Mouse (Mus musculus) kidney, embryonic 15.5 days (tissue): ENCODE results near the gene Tmem238l. TPM values are rescaled to one million over a fixed set of nuclear protein-coding genes. Genes with fewer than 3 reads are reported as not detected.

Source experiments
- ATAC-seq: fragments of 200-750 bp; cut with Nextera tagmentation; replicated peaks from 2 replicates; pipeline ENCODE4 v1.8.0; 2017; ENCODE audit warnings: moderate TSS enrichment; ENCODE audit not compliant: low FRiP score
- H3K27ac ChIP-seq: fragments of 300-500 bp; sonication (generic); 2 replicates; pipeline ENCODE4 v1.5.1; 2015; ENCODE audit warnings: mild to moderate bottlenecking, inconsistent platforms
- H3K27me3 ChIP-seq: fragments of 300-500 bp; sonication (generic); 2 replicates; pipeline ENCODE4 v1.6.1; 2015; ENCODE audit warnings: inconsistent platforms
- H3K36me3 ChIP-seq: fragments of 300-500 bp; sonication (generic); 2 replicates; pipeline ENCODE4 v1.6.1; 2015; ENCODE audit warnings: inconsistent platforms
- H3K4me1 ChIP-seq: fragments of 300-500 bp; sonication (generic); 2 replicates; pipeline ENCODE4 v1.6.1; 2015; ENCODE audit warnings: inconsistent platforms
- H3K4me2 ChIP-seq: fragments of 300-500 bp; sonication (generic); 2 replicates; pipeline ENCODE4 v1.6.1; 2015; ENCODE audit warnings: moderate library complexity, mild to moderate bottlenecking, inconsistent platforms
- H3K4me3 ChIP-seq: fragments of 300-500 bp; sonication (generic); replicated peaks from 2 replicates; pipeline ENCODE4 v1.5.1; 2015; ENCODE audit warnings: mild to moderate bottlenecking, inconsistent platforms
- H3K9ac ChIP-seq: fragments of 300-500 bp; sonication (generic); 2 replicates; pipeline ENCODE4 v1.6.1; 2015; ENCODE audit warnings: mild to moderate bottlenecking, inconsistent platforms
- H3K9me3 ChIP-seq: fragments of 300-500 bp; sonication (generic); replicated peaks from 2 replicates; pipeline ENCODE4 v1.6.1; 2016; ENCODE audit warnings: inconsistent platforms
- WGBS: fragments of 180-500 bp; shearing (Covaris S2); methylation state at CpG from one replicate; pipeline ENCODE4 v1.1.7; 2015; ENCODE audit warnings: mixed read lengths; 5-methylcytosine and 5-hydroxymethylcytosine counted together
- polyA plus RNA-seq: library from polyadenylated mRNA; unstranded; fragments of >200 nt; fragmentation: Nextera tagmentation; extraction: Ambion mirVana; gene quantifications from 2 replicates; pipeline ENCODE4 v1.2.1, GENCODE M21; 2015

The Tmem238l gene
- polyA plus RNA-seq, 1 experiment from 2014 or later = not detected

DNA sequence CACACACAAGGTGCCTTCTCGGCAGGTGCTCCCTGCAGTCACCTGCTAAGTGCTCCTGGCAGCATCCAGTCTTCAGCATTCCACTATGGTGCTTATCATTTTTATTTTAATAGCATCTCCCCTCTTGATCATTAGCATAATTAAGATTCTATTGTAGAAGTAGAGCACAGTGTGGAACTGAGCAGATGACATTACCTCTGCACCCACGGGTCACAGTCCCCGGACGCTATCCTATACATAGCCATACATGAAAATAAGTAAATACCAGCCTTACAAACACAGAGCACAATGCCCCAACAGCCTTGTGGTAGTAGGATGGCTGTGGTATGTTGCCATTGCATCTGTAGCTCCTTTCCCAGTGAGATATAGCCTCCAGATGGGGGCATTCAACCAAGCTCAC is 52.1 kb downstream of the Tmem238l start:
- Histone ChIP-seq H3K4me2 (no peak overlapping the region), H3K36me3 (no peaks in the 10 kb centered on the region), H3K4me3 (no peak overlapping the region), H3K9me3 (no peaks in the 10 kb centered on the region), H3K9ac (no peak overlapping the region), H3K4me1 (peaks cover 5% of the 10 kb centered on the region; the same call in 1 of the 2 replicates), H3K27ac (no peak overlapping the region), H3K27me3 (no peaks in the 10 kb centered on the region)
- WGBS = 91% methylated on average over 4 of the region's 4 CpGs
- no peak for ATAC-seq

DNA sequence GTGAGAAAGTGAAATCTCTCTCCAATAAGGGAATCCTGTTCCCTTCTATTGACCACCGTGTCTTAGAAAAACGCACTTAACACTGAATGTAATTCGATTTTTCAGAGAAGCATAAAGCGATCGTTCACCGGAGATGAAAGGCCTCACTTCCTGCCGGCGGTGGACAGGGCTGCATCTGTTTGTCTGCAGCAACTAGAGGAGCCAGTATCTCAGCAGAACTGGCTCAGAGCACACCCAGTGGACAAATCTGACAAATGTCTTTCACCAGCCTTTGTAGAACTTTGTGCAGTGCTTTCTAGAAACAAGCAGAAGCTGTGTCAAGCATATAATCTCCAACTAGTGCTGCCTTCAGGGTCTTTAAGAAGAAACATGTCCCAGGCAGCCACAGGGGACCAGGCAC is 54.0 kb downstream of the Tmem238l start:
- Histone ChIP-seq H3K36me3 (no peaks in the 10 kb centered on the region), H3K4me2 (0 out of 2 replicates have a peak overlapping the region, but pooled peaks have one; percentile 21), H3K4me1 (peaks cover 5% of the 10 kb centered on the region; the same call in 1 of the 2 replicates), H3K4me3 (no peak overlapping the region), H3K9me3 (no peaks in the 10 kb centered on the region), H3K9ac (no peak overlapping the region), H3K27ac (peak overlapping the region; percentile 27; the same call in 1 of the 2 replicates), H3K27me3 (no peaks in the 10 kb centered on the region)
- ATAC-seq = no peak
- WGBS = 2% methylated on average over 8 of the region's 8 CpGs

DNA sequence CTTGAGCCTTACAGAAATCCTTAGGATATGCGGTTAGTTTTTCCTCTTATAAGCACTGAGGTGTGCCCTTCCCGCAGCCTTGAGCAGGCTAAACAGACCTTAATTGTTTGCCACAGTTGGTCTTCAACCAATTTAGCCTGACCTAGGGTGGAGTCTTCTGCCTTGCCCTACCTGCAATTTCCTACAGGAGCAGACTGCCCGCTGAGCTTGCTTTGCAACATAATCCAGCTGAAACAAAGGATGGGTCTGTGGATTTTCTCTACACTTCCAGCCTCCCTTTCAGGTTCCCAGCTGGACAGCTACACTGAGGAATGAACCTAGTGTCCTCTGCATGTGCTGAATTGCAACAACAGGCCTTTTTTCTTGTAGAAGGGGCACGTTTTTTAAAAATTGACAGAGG is 55.2 kb downstream of the Tmem238l start:
- Histone ChIP-seq H3K4me1 (peaks cover 5% of the 10 kb centered on the region; the same call in 1 of the 2 replicates), H3K27ac (no peak overlapping the region), H3K9ac (no peak overlapping the region), H3K9me3 (no peaks in the 10 kb centered on the region), H3K4me2 (no peak overlapping the region), H3K4me3 (no peak overlapping the region), H3K36me3 (no peaks in the 10 kb centered on the region), H3K27me3 (no peaks in the 10 kb centered on the region)
- no peak for ATAC-seq
- 50% methylated on average over 4 of the region's 4 CpGs for WGBS

Other genes starting within 250 kb of the Tmem238l start
- 0.50 and 1.4 TPM in 2 replicates for gene Pirt, start 44.7 kb upstream of the Tmem238l start, polyA plus RNA-seq
- gene Tmem220, start 68.5 kb downstream of the Tmem238l start, polyA plus RNA-seq = 1.4 and 1.6 TPM in 2 replicates
- gene Adprm, start 96.0 kb downstream of the Tmem238l start, polyA plus RNA-seq = 21.1 and 24.6 TPM in 2 replicates
- 17.8 and 19.2 TPM in 2 replicates for gene Sco1, start 96.0 kb downstream of the Tmem238l start, polyA plus RNA-seq
- gene Myh3, start 121.7 kb downstream of the Tmem238l start, polyA plus RNA-seq = 11.4 and 16.9 TPM in 2 replicates
- gene Myh2, start 214.4 kb downstream of the Tmem238l start, polyA plus RNA-seq = 0.03 TPM in 1 of 2 replicates, not detected in the other
- 0.10 and 0.17 TPM in 2 replicates for gene Myh1, start 243.4 kb downstream of the Tmem238l start, polyA plus RNA-seq